Mouse (Mus musculus): ENCODE results near the gene Crxos. TPM values are rescaled to one million over a fixed set of nuclear protein-coding genes. Genes with fewer than 3 reads are reported as not detected.
A peak's percentile ranks its signal among the peaks of the same experiment; 100 is the strongest.

Crxos gene
- total and polyA plus RNA-seq, 3 experiments = 0.38 TPM; not detected in 2

- Histone ChIP-seq H3K9me3 (replicated peaks) (no peaks in the 10 kb centered on the region), H3K4me1 (ENCODE audit: insufficient read depth, low read depth, low read length) (peaks cover 80% of the 10 kb centered on the region), H3K27me3 (ENCODE audit: insufficient read depth, low read length) (peaks cover 4% of the 10 kb centered on the region), H3K4me3 (ENCODE audit: low read depth, low read length) (peak overlapping the region; percentile 76), H3K36me3 (replicated peaks) (peaks cover 48% of the 10 kb centered on the region)
- ATAC-seq (ENCODE audit: extremely low read depth, insufficient number of reproducible peaks, low FRiP score, poor library complexity, severe bottlenecking) = no peak
- DNase-seq (ENCODE audit: low spot score) = no peak
- TF ChIP-seq GATA2 (IDR thresholded peaks at IDR 0.05; ENCODE audit: borderline replicate concordance, low read depth, low read length) = no peak
- TF ChIP-seq POLR2AphosphoS5 (IDR thresholded peaks at IDR 0.05; ENCODE audit: insufficient replicate concordance, low read depth, low read length) = no peak
- TF ChIP-seq GATA1 (IDR thresholded peaks at IDR 0.05; ENCODE audit: borderline replicate concordance, low read length) = no peak
- TF ChIP-seq TAL1 (conservative IDR thresholded peaks at IDR 0.05; ENCODE audit: low read depth, low read length) = no peak
- TF ChIP-seq CTCF (IDR thresholded peaks at IDR 0.05; ENCODE audit: low read depth, low read length) = no peak
Measured at GRCm38 (mm10) chr7:15945211-15945610, 62.8 kb downstream of the Crxos start.

DNA sequence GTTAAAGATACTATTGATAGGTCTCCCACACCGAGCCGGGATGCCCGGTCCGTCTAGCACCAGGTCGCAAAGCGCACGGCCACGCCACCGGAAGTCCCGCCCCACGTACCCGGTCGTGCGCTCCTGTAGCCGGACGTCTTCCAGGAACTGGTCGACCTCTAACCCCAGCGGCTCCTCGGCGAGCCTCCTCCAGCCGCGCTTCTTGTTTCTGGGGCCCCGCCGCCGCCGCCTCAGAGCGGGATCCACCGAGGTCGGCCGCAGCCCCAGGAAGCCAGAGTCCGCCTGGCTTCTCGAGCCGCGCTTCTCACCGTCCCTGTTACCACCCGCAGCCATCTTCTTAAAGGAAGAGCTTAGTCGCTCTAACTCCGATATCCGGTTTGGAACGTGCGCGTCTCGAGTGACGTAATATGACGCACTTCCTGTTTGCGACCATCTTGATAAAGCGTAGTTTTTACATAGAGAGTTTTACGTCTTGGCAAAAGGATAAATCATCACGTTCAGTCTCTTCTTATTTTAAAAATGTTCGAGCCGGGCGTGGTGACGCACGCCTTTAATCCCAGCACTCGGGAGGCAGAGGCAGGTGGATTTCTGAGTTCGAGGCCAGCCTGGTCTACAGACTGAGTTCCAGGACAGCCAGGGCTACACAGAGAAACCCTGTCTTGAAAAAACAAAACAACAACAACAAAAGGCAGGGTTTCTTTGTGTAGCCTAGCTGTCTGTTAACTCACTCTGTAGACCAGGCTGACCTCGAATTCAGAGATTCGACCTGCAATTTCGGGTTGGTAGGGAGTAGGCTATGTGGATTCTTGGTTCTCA, 63.5 kb downstream of the Crxos start, which contains the start of gene Nop53:
TSS of gene Nop53 (minus strand) at position 354 of the 816 bp plus-strand sequence.
- DNase-seq (ENCODE audit: low spot score) = peak; percentile 73
- Histone ChIP-seq H3K27me3 (ENCODE audit: insufficient read depth, low read length) (peaks cover 10% of the 10 kb centered on the region), H3K9me3 (replicated peaks) (no peaks in the 10 kb centered on the region), H3K4me3 (ENCODE audit: low read depth, low read length) (peak within 1 kb of the TSS; percentile 76), H3K36me3 (replicated peaks) (peaks cover 41% of the 10 kb centered on the region), H3K4me1 (ENCODE audit: insufficient read depth, low read depth, low read length) (peaks cover 81% of the 10 kb centered on the region)
- TF ChIP-seq POLR2AphosphoS5 (IDR thresholded peaks at IDR 0.05; ENCODE audit: insufficient replicate concordance, low read depth, low read length) (no peak), GATA1 (IDR thresholded peaks at IDR 0.05; ENCODE audit: borderline replicate concordance, low read length) (no peak), TAL1 (conservative IDR thresholded peaks at IDR 0.05; ENCODE audit: low read depth, low read length) (no peak), GATA2 (IDR thresholded peaks at IDR 0.05; ENCODE audit: borderline replicate concordance, low read depth, low read length) (no peak), CTCF (IDR thresholded peaks at IDR 0.05; ENCODE audit: low read depth, low read length) (no peak)
- ATAC-seq (ENCODE audit: extremely low read depth, insufficient number of reproducible peaks, low FRiP score, poor library complexity, severe bottlenecking) = peak; percentile 74

DNA sequence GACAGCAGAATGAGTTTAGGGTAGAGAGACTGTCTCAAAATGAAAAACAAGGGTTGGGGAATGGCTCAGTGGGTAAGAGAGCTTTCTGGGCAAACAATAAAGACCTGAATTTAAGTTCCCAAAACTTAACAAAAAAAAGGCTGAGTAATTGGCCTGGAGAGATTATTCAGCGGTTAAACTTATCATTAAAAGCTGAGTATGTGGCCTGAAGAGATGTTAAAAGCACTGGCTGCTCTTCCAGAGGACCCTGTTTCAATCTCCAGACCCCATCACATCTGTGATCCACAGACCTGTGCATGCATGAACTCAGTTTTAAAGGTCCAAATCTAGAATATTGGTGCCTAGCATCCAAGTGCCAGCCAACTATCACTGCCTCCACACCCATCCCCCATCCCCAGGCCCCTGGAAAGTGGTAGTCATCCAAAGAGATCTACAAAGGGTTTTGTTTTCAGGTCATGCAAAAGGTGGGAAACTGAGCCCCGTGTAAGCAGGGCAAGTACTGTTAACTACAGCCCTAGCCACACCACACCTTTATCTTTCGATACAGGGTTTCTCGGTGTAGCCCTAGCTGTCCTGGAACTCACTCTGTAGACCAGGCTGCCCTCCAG, 65.3 kb downstream of the Crxos start:
- H3K36me3 ChIP-seq (replicated peaks) = peaks cover 23% of the 10 kb centered on the region
- peaks cover 14% of the 10 kb centered on the region for H3K27me3 ChIP-seq (ENCODE audit: insufficient read depth, low read length)
- H3K4me1 ChIP-seq (ENCODE audit: insufficient read depth, low read depth, low read length) = peaks cover 73% of the 10 kb centered on the region
- ATAC-seq (ENCODE audit: extremely low read depth, insufficient number of reproducible peaks, low FRiP score, poor library complexity, severe bottlenecking) = no peak
- peak overlapping the region; percentile 69; the same call in 1 of the 2 replicates for H3K4me3 ChIP-seq (ENCODE audit: low read depth, low read length)
- DNase-seq (ENCODE audit: low spot score) = no peak
- no peak for TF ChIP-seq GATA2 (IDR thresholded peaks at IDR 0.05; ENCODE audit: borderline replicate concordance, low read depth, low read length)
- no peak for TF ChIP-seq CTCF (IDR thresholded peaks at IDR 0.05; ENCODE audit: low read depth, low read length)
- no peak for TF ChIP-seq POLR2AphosphoS5 (IDR thresholded peaks at IDR 0.05; ENCODE audit: insufficient replicate concordance, low read depth, low read length)
- no peak for TF ChIP-seq GATA1 (IDR thresholded peaks at IDR 0.05; ENCODE audit: borderline replicate concordance, low read length)
- no peaks in the 10 kb centered on the region for H3K9me3 ChIP-seq (replicated peaks)

DNA sequence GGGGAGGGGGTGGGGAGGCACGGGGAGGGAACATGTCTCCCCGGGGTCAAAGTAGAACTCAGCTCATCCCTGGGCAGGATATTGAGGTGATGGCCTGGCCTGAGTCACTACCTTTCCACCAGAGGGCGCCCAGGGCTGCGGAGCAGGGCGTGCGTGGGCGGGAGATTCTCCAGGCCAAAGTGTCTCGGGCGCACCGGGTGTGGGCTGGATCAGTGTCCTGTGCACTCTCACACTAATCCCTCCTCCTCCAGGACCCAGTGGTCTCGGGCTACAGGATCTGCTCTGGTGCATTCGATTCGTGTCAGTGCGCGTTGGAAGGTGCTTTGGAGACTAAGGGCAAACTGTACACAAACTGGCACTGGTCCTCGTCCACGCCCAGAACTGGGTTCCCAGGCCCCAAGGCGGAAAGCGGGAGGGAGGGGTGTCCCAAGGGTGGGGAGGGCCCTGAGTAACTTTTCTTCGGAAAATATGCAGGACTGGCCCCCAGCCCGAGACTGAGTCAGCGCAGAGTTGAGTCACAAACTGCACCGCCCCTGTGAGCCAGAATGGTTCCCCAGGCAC, 66.0 kb downstream of the Crxos start:
- Histone ChIP-seq H3K9me3 (replicated peaks) (peaks cover 2% of the 10 kb centered on the region), H3K36me3 (replicated peaks) (peaks cover 16% of the 10 kb centered on the region), H3K4me1 (ENCODE audit: insufficient read depth, low read depth, low read length) (peaks cover 68% of the 10 kb centered on the region), H3K4me3 (ENCODE audit: low read depth, low read length) (peak overlapping the region; percentile 69; the same call in 1 of the 2 replicates), H3K27me3 (ENCODE audit: insufficient read depth, low read length) (peaks cover 17% of the 10 kb centered on the region)
- ATAC-seq (ENCODE audit: extremely low read depth, insufficient number of reproducible peaks, low FRiP score, poor library complexity, severe bottlenecking) = peak; percentile 64
- peak; percentile 87 for DNase-seq (ENCODE audit: low spot score)
- TF ChIP-seq CTCF (IDR thresholded peaks at IDR 0.05; ENCODE audit: low read depth, low read length) = peak; percentile 76
- TF ChIP-seq TAL1 (conservative IDR thresholded peaks at IDR 0.05; ENCODE audit: low read depth, low read length) = no peak
- no peak for TF ChIP-seq GATA2 (IDR thresholded peaks at IDR 0.05; ENCODE audit: borderline replicate concordance, low read depth, low read length)
- TF ChIP-seq GATA1 (IDR thresholded peaks at IDR 0.05; ENCODE audit: borderline replicate concordance, low read length) = no peak
- TF ChIP-seq POLR2AphosphoS5 (IDR thresholded peaks at IDR 0.05; ENCODE audit: insufficient replicate concordance, low read depth, low read length) = no peak

DNA sequence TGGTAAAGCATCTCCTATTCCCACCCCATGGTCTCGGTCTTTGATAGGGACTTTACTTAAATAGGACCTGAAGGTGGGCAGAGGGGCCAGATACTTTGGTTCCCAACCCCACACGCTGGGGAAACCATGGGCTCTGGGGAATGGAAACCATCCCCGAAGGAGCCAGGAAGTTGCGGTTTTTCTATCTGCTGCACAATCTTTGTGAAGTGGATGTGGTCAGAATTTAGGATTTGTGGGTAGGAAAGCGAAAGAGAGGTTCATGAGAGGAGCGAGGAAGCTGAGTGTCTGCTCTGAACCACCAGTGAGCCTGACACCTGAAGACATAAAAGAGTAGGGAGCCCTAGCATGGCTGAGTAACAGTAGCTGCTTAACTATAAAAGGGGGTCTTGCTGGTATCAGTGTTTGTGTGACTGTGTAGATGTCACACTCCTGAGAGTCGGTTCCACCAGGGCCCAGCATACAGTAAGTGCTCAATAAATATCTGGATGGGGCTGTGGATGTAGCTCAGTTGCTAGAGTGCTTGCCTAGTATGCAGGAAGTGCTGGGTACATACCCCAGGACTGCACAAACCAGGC, 66.9 kb downstream of the Crxos start:
- H3K36me3 ChIP-seq (replicated peaks) = peaks cover 7% of the 10 kb centered on the region
- ATAC-seq (ENCODE audit: extremely low read depth, insufficient number of reproducible peaks, low FRiP score, poor library complexity, severe bottlenecking) (no peak), DNase-seq (ENCODE audit: low spot score) (no peak)
- peaks cover 60% of the 10 kb centered on the region for H3K4me1 ChIP-seq (ENCODE audit: insufficient read depth, low read depth, low read length)
- TF ChIP-seq POLR2AphosphoS5 (IDR thresholded peaks at IDR 0.05; ENCODE audit: insufficient replicate concordance, low read depth, low read length) (no peak), CTCF (IDR thresholded peaks at IDR 0.05; ENCODE audit: low read depth, low read length) (no peak), GATA1 (IDR thresholded peaks at IDR 0.05; ENCODE audit: borderline replicate concordance, low read length) (no peak), GATA2 (IDR thresholded peaks at IDR 0.05; ENCODE audit: borderline replicate concordance, low read depth, low read length) (no peak), TAL1 (conservative IDR thresholded peaks at IDR 0.05; ENCODE audit: low read depth, low read length) (no peak)
- no peak overlapping the region; the same call in 1 of the 2 replicates for H3K4me3 ChIP-seq (ENCODE audit: low read depth, low read length)
- H3K27me3 ChIP-seq (ENCODE audit: insufficient read depth, low read length) = peaks cover 19% of the 10 kb centered on the region
- H3K9me3 ChIP-seq (replicated peaks) = peaks cover 3% of the 10 kb centered on the region
